Mouse (Mus musculus): ENCODE data around the gene Gtf2ird1. TPM values are rescaled to one million over a fixed set of nuclear protein-coding genes. Genes with fewer than 3 reads are reported as not detected.

Gtf2ird1 gene
- polyA plus RNA-seq, 1 experiment from 2014 or later, result 53.9 TPM

- no peak overlapping the region for H3K9ac ChIP-seq (ENCODE audit: low read length)
- no peak for ATAC-seq (ENCODE audit: insufficient number of reproducible peaks, insufficient read depth, low FRiP score, low read depth)
- no peaks in the 10 kb centered on the region for H3K36me3 ChIP-seq (ENCODE audit: control insufficient read depth, insufficient read depth, low read length)
- H3K4me2 ChIP-seq (ENCODE audit: low read length), result no peak overlapping the region
- no peak overlapping the region for H3K4me3 ChIP-seq (ENCODE audit: control insufficient read depth in 1 of 2, insufficient read depth in 1 of 2, low read depth in 1 of 2, low read length in 2 of 2)
- no peaks in the 10 kb centered on the region for H3K4me1 ChIP-seq (ENCODE audit: control insufficient read depth in 2 of 2, insufficient read depth in 2 of 2, low read length in 2 of 2)
- no peaks in the 10 kb centered on the region for H3K27me3 ChIP-seq (ENCODE audit: control insufficient read depth, insufficient read depth, low read length)
- WGBS, result 85% methylated on average over 2 of the region's 2 CpGs
- 0 out of 2 replicates have a peak, but pooled peaks cover 4% of the 10 kb centered on the region for H3K9me3 ChIP-seq (ENCODE audit: control insufficient read depth, low read length)
- no peak overlapping the region for H3K27ac ChIP-seq (replicated peaks in 1 of 2; ENCODE audit: control insufficient read depth in 1 of 2, insufficient read depth in 1 of 2, low read depth in 2 of 2, low read length in 2 of 2)
These were observed 17.4 kb upstream of the Gtf2ird1 start for GRCm38 (mm10) chr5:134473902-134474301.

GRCm38 (mm10) chr5:134470538-134471169 lies 14.1 kb upstream of the Gtf2ird1 start:
- WGBS, result 80% methylated on average over 8 of the region's 8 CpGs
- H3K27me3 ChIP-seq (ENCODE audit: control insufficient read depth, insufficient read depth, low read length), result no peaks in the 10 kb centered on the region
- no peak for ATAC-seq (ENCODE audit: insufficient number of reproducible peaks, insufficient read depth, low FRiP score, low read depth)
- no peaks in the 10 kb centered on the region for H3K36me3 ChIP-seq (ENCODE audit: control insufficient read depth, insufficient read depth, low read length)
- no peak overlapping the region for H3K4me3 ChIP-seq (ENCODE audit: control insufficient read depth in 1 of 2, insufficient read depth in 1 of 2, low read depth in 1 of 2, low read length in 2 of 2)
- H3K27ac ChIP-seq (replicated peaks in 1 of 2; ENCODE audit: control insufficient read depth in 1 of 2, insufficient read depth in 1 of 2, low read depth in 2 of 2, low read length in 2 of 2), result no peak overlapping the region
- 0 out of 2 replicates have a peak, but pooled peaks cover 4% of the 10 kb centered on the region for H3K9me3 ChIP-seq (ENCODE audit: control insufficient read depth, low read length)
- H3K4me1 ChIP-seq (ENCODE audit: control insufficient read depth in 2 of 2, insufficient read depth in 2 of 2, low read length in 2 of 2), result peaks cover 0 to 2% of the 10 kb centered on the region in 2 experiments; a peak in 2 of 4 replicates
- no peak overlapping the region for H3K4me2 ChIP-seq (ENCODE audit: low read length)
- no peak overlapping the region for H3K9ac ChIP-seq (ENCODE audit: low read length)

- H3K9me3 ChIP-seq (ENCODE audit: control insufficient read depth, low read length), result no peaks in the 10 kb centered on the region
- no peaks in the 10 kb centered on the region for H3K36me3 ChIP-seq (ENCODE audit: control insufficient read depth, insufficient read depth, low read length)
- H3K27ac ChIP-seq (replicated peaks in 1 of 2; ENCODE audit: control insufficient read depth in 1 of 2, insufficient read depth in 1 of 2, low read depth in 2 of 2, low read length in 2 of 2), result no peak overlapping the region
- no peaks in the 10 kb centered on the region for H3K27me3 ChIP-seq (ENCODE audit: control insufficient read depth, insufficient read depth, low read length)
- H3K4me1 ChIP-seq (ENCODE audit: control insufficient read depth in 2 of 2, insufficient read depth in 2 of 2, low read length in 2 of 2), result peaks cover 0 to 2% of the 10 kb centered on the region in 2 experiments; a peak in 2 of 4 replicates
- no peak overlapping the region for H3K9ac ChIP-seq (ENCODE audit: low read length)
- no peak overlapping the region for H3K4me3 ChIP-seq (ENCODE audit: control insufficient read depth in 1 of 2, insufficient read depth in 1 of 2, low read depth in 1 of 2, low read length in 2 of 2)
- no peak overlapping the region for H3K4me2 ChIP-seq (ENCODE audit: low read length)
- WGBS, result 76% methylated on average over 7 of the region's 7 CpGs
- ATAC-seq (ENCODE audit: insufficient number of reproducible peaks, insufficient read depth, low FRiP score, low read depth), result no peak
These were observed 13.1 kb upstream of the Gtf2ird1 start for GRCm38 (mm10) chr5:134469559-134470150.

GRCm38 (mm10) chr5:134468158-134468765 lies 11.7 kb upstream of the Gtf2ird1 start:
- WGBS, result 66% methylated on average over 10 of the region's 10 CpGs
- H3K27ac ChIP-seq (replicated peaks in 1 of 2; ENCODE audit: control insufficient read depth in 1 of 2, insufficient read depth in 1 of 2, low read depth in 2 of 2, low read length in 2 of 2), result no peak overlapping the region

GRCm38 (mm10) chr5:134467030-134467549 lies 10.6 kb upstream of the Gtf2ird1 start:
- no peaks in the 10 kb centered on the region for H3K36me3 ChIP-seq (ENCODE audit: control insufficient read depth, insufficient read depth, low read length)
- no peak for ATAC-seq (ENCODE audit: insufficient number of reproducible peaks, insufficient read depth, low FRiP score, low read depth)
- H3K27me3 ChIP-seq (ENCODE audit: control insufficient read depth, insufficient read depth, low read length), result no peaks in the 10 kb centered on the region
- no peaks in the 10 kb centered on the region for H3K9me3 ChIP-seq (ENCODE audit: control insufficient read depth, low read length)
- H3K4me2 ChIP-seq (ENCODE audit: low read length), result no peak overlapping the region
- H3K27ac ChIP-seq (replicated peaks in 1 of 2; ENCODE audit: control insufficient read depth in 1 of 2, insufficient read depth in 1 of 2, low read depth in 2 of 2, low read length in 2 of 2), result no peak overlapping the region
- peaks cover 0 to 2% of the 10 kb centered on the region in 2 experiments; a peak in 2 of 4 replicates for H3K4me1 ChIP-seq (ENCODE audit: control insufficient read depth in 2 of 2, insufficient read depth in 2 of 2, low read length in 2 of 2)
- H3K9ac ChIP-seq (ENCODE audit: low read length), result no peak overlapping the region
- no peak overlapping the region for H3K4me3 ChIP-seq (ENCODE audit: control insufficient read depth in 1 of 2, insufficient read depth in 1 of 2, low read depth in 1 of 2, low read length in 2 of 2)
- 65% methylated on average over 8 of the region's 8 CpGs for WGBS

More at GRCm38 (mm10) chr5:134468158-134468765, 11.7 kb upstream of the Gtf2ird1 start:
- no peaks in the 10 kb centered on the region for H3K9me3 ChIP-seq (ENCODE audit: control insufficient read depth, low read length)
- no peak overlapping the region for H3K4me2 ChIP-seq (ENCODE audit: low read length)
- no peaks in the 10 kb centered on the region for H3K36me3 ChIP-seq (ENCODE audit: control insufficient read depth, insufficient read depth, low read length)
- H3K9ac ChIP-seq (ENCODE audit: low read length), result 0 out of 2 replicates have a peak overlapping the region, but pooled peaks have one; percentile 23
- no peak for ATAC-seq (ENCODE audit: insufficient number of reproducible peaks, insufficient read depth, low FRiP score, low read depth)
- H3K4me3 ChIP-seq (ENCODE audit: control insufficient read depth in 1 of 2, insufficient read depth in 1 of 2, low read depth in 1 of 2, low read length in 2 of 2), result no peak overlapping the region
- peaks cover 0 to 2% of the 10 kb centered on the region in 2 experiments; a peak in 2 of 4 replicates for H3K4me1 ChIP-seq (ENCODE audit: control insufficient read depth in 2 of 2, insufficient read depth in 2 of 2, low read length in 2 of 2)
- no peaks in the 10 kb centered on the region for H3K27me3 ChIP-seq (ENCODE audit: control insufficient read depth, insufficient read depth, low read length)

- no peaks in the 10 kb centered on the region for H3K9me3 ChIP-seq (ENCODE audit: control insufficient read depth, low read length)
- no peak for ATAC-seq (ENCODE audit: insufficient number of reproducible peaks, insufficient read depth, low FRiP score, low read depth)
- H3K9ac ChIP-seq (ENCODE audit: low read length), result no peak overlapping the region
- no peak overlapping the region for H3K27ac ChIP-seq (replicated peaks in 1 of 2; ENCODE audit: control insufficient read depth in 1 of 2, insufficient read depth in 1 of 2, low read depth in 2 of 2, low read length in 2 of 2)
- H3K4me1 ChIP-seq (ENCODE audit: control insufficient read depth in 2 of 2, insufficient read depth in 2 of 2, low read length in 2 of 2), result peaks cover 0 to 2% of the 10 kb centered on the region in 2 experiments; a peak in 2 of 4 replicates
- H3K27me3 ChIP-seq (ENCODE audit: control insufficient read depth, insufficient read depth, low read length), result no peaks in the 10 kb centered on the region
- no peak overlapping the region for H3K4me2 ChIP-seq (ENCODE audit: low read length)
- H3K36me3 ChIP-seq (ENCODE audit: control insufficient read depth, insufficient read depth, low read length), result no peaks in the 10 kb centered on the region
- H3K4me3 ChIP-seq (ENCODE audit: control insufficient read depth in 1 of 2, insufficient read depth in 1 of 2, low read depth in 1 of 2, low read length in 2 of 2), result no peak overlapping the region
- 51% methylated on average over 21 of the region's 21 CpGs for WGBS
These were observed 9.9 kb upstream of the Gtf2ird1 start for GRCm38 (mm10) chr5:134466296-134467029.

GRCm38 (mm10) chr5:134465197-134465596 lies 8.7 kb upstream of the Gtf2ird1 start:
- Histone ChIP-seq H3K27ac (replicated peaks in 1 of 2; ENCODE audit: control insufficient read depth in 1 of 2, insufficient read depth in 1 of 2, low read depth in 2 of 2, low read length in 2 of 2) (no peak overlapping the region), H3K9me3 (ENCODE audit: control insufficient read depth, low read length) (no peaks in the 10 kb centered on the region), H3K4me1 (ENCODE audit: control insufficient read depth in 2 of 2, insufficient read depth in 2 of 2, low read length in 2 of 2) (peaks cover 0 to 2% of the 10 kb centered on the region in 2 experiments; a peak in 2 of 4 replicates), H3K36me3 (ENCODE audit: control insufficient read depth, insufficient read depth, low read length) (no peaks in the 10 kb centered on the region), H3K4me2 (ENCODE audit: low read length) (no peak overlapping the region), H3K9ac (ENCODE audit: low read length) (no peak overlapping the region), H3K4me3 (ENCODE audit: control insufficient read depth in 1 of 2, insufficient read depth in 1 of 2, low read depth in 1 of 2, low read length in 2 of 2) (no peak overlapping the region), H3K27me3 (ENCODE audit: control insufficient read depth, insufficient read depth, low read length) (no peaks in the 10 kb centered on the region)
- 76% methylated on average over 1 of the region's 1 CpGs for WGBS
- ATAC-seq (ENCODE audit: insufficient number of reproducible peaks, insufficient read depth, low FRiP score, low read depth), result no peak

All from heart, embryonic 14.5 days (tissue).